Mouse (Mus musculus) hindbrain, postnatal 0 days (tissue): ENCODE measurements at regions not wholly inside any gene's neighbourhood (a gene's known extent, or its start where the extent isn't known, plus 50 kb on each side); places are given as distances from the start of the nearest gene placed in this dataset.

ENCODE experiments used
- ATAC-seq: fragments of 200-750 bp; cut with Nextera tagmentation; 2 replicates; pipeline ENCODE4 v1.8.0; 2017; ENCODE audit warnings: mild to moderate bottlenecking, moderate TSS enrichment, moderate library complexity
- DNase-seq: peaks from one replicate; pipeline ENCODE4 v3.0.0-alpha.2; 2015; ENCODE audit warnings: low spot score
- H3K27ac ChIP-seq: fragments of 300-500 bp; sonication (generic); 2 replicates; pipeline ENCODE4 v1.5.1; 2014; ENCODE audit warnings: mild to moderate bottlenecking
- H3K27me3 ChIP-seq: fragments of 300-500 bp; sonication (generic); 2 replicates; pipeline ENCODE4 v1.6.1; 2014; ENCODE audit warnings: low read length, mixed read lengths; ENCODE audit not compliant: insufficient read depth
- H3K36me3 ChIP-seq: fragments of 300-500 bp; sonication (generic); 2 replicates; pipeline ENCODE4 v1.6.1; 2014; ENCODE audit warnings: low read length, mixed read lengths; ENCODE audit not compliant: insufficient read depth
- H3K4me1 ChIP-seq: fragments of 300-500 bp; sonication (generic); 2 replicates; pipeline ENCODE4 v1.6.1; 2014; ENCODE audit warnings: antibody characterized with exemption, low read length, mixed read lengths; ENCODE audit not compliant: insufficient read depth
- H3K4me2 ChIP-seq: fragments of 300-500 bp; sonication (generic); 2 replicates; pipeline ENCODE4 v1.6.1; 2014; ENCODE audit warnings: low read depth, mild to moderate bottlenecking, low read length, moderate library complexity, mixed read lengths
- H3K4me3 ChIP-seq: fragments of 300-500 bp; sonication (generic); 2 replicates; pipeline ENCODE4 v1.5.1; 2014; ENCODE audit warnings: low read length
- H3K9ac ChIP-seq: fragments of 300-500 bp; sonication (generic); replicated peaks from 2 replicates; pipeline ENCODE4 v1.6.1; 2014; ENCODE audit warnings: mild to moderate bottlenecking, low read length, moderate library complexity, mixed read lengths
- H3K9me3 ChIP-seq: fragments of 300-500 bp; sonication (generic); 2 replicates; pipeline ENCODE4 v1.6.1; 2016; ENCODE audit warnings: low read length, mixed read lengths
- CTCF ChIP-seq: IDR thresholded peaks from 2 replicates; pipeline ENCODE4 v1.5.1; 2016; ENCODE audit warnings: antibody characterized with exemption, control low read depth, low read depth
- WGBS: fragments of 180-500 bp; shearing (Covaris S2); extraction: QIAGEN DNeasy Blood & Tissue Kit; methylation state at CpG from one replicate; pipeline ENCODE4 v1.1.7; 2014; 5-methylcytosine and 5-hydroxymethylcytosine counted together

- no peak for DNase-seq
- no peak for ATAC-seq
- 90% methylated on average over 9 of the region's 9 CpGs for WGBS
- no peaks in the 10 kb centered on the region for H3K36me3 ChIP-seq
- no peaks in the 10 kb centered on the region for H3K27me3 ChIP-seq
- TF ChIP-seq CTCF = no peak
- no peaks in the 10 kb centered on the region for H3K9me3 ChIP-seq
- H3K27ac ChIP-seq = no peak overlapping the region
- H3K9ac ChIP-seq = no peak overlapping the region
- no peak overlapping the region for H3K4me3 ChIP-seq
- H3K4me2 ChIP-seq = no peak overlapping the region
- H3K4me1 ChIP-seq = no peaks in the 10 kb centered on the region
Measured at GRCm38 (mm10) chr2:40522536-40522935, 1296.3 kb upstream of the Ppp6c start.

- H3K9me3 ChIP-seq = no peaks in the 10 kb centered on the region
- no peak overlapping the region for H3K4me3 ChIP-seq
- H3K27ac ChIP-seq = no peak overlapping the region
- no peaks in the 10 kb centered on the region for H3K36me3 ChIP-seq
- TF ChIP-seq CTCF = no peak
- no peaks in the 10 kb centered on the region for H3K27me3 ChIP-seq
- 42% methylated on average over 3 of the region's 3 CpGs for WGBS
- DNase-seq (peak; percentile 54), ATAC-seq (peak; percentile 64)
- no peak overlapping the region for H3K9ac ChIP-seq
- no peak overlapping the region for H3K4me2 ChIP-seq
- no peaks in the 10 kb centered on the region for H3K4me1 ChIP-seq
Measured at GRCm38 (mm10) chr2:40510594-40511304, 1284.5 kb upstream of the Ppp6c start.

GRCm38 (mm10) chr2:40478747-40479662 is 1252.8 kb upstream of the Ppp6c start:
- no peak overlapping the region for H3K9ac ChIP-seq
- no peaks in the 10 kb centered on the region for H3K9me3 ChIP-seq
- no peak overlapping the region for H3K4me2 ChIP-seq
- no peak overlapping the region for H3K4me3 ChIP-seq
- no peaks in the 10 kb centered on the region for H3K36me3 ChIP-seq
- H3K27ac ChIP-seq = no peak overlapping the region
- no peaks in the 10 kb centered on the region for H3K27me3 ChIP-seq
- no peak for TF ChIP-seq CTCF
- ATAC-seq = 0 out of 2 replicates have a peak, but pooled peaks have one; percentile 10
- DNase-seq = peak; percentile 73
- no peaks in the 10 kb centered on the region for H3K4me1 ChIP-seq
- 36% methylated on average over 2 of the region's 2 CpGs for WGBS

GRCm38 (mm10) chr2:40477414-40477813 is 1251.2 kb upstream of the Ppp6c start:
- Histone ChIP-seq H3K27me3 (no peaks in the 10 kb centered on the region), H3K4me2 (no peak overlapping the region), H3K4me1 (no peaks in the 10 kb centered on the region), H3K4me3 (no peak overlapping the region), H3K9ac (no peak overlapping the region), H3K9me3 (no peaks in the 10 kb centered on the region), H3K36me3 (no peaks in the 10 kb centered on the region), H3K27ac (no peak overlapping the region)
- DNase-seq = no peak
- no peak for ATAC-seq
- no peak for TF ChIP-seq CTCF

GRCm38 (mm10) chr2:40456374-40456773 is 1230.1 kb upstream of the Ppp6c start:
- no peaks in the 10 kb centered on the region for H3K36me3 ChIP-seq
- H3K27me3 ChIP-seq = no peaks in the 10 kb centered on the region
- no peak overlapping the region for H3K4me2 ChIP-seq
- no peak overlapping the region for H3K4me3 ChIP-seq
- DNase-seq (no peak), ATAC-seq (no peak)
- TF ChIP-seq CTCF = no peak
- H3K9ac ChIP-seq = no peak overlapping the region
- H3K27ac ChIP-seq = no peak overlapping the region
- H3K9me3 ChIP-seq = no peaks in the 10 kb centered on the region
- no peaks in the 10 kb centered on the region for H3K4me1 ChIP-seq

GRCm38 (mm10) chr2:40432821-40433490 is 1206.7 kb upstream of the Ppp6c start:
- H3K4me1 ChIP-seq = no peaks in the 10 kb centered on the region
- no peak overlapping the region for H3K4me3 ChIP-seq
- H3K27me3 ChIP-seq = no peaks in the 10 kb centered on the region
- H3K9me3 ChIP-seq = no peaks in the 10 kb centered on the region
- no peak for TF ChIP-seq CTCF
- no peak overlapping the region for H3K27ac ChIP-seq
- WGBS = 86% methylated on average over 3 of the region's 3 CpGs
- no peak overlapping the region for H3K9ac ChIP-seq
- no peaks in the 10 kb centered on the region for H3K36me3 ChIP-seq
- DNase-seq = no peak
- ATAC-seq = no peak
- no peak overlapping the region for H3K4me2 ChIP-seq
